Mouse (Mus musculus) layer of hippocampus, postnatal 36 days (tissue): ENCODE data around the gene 3110082I17Rik. TPM values are rescaled to one million over a fixed set of nuclear protein-coding genes. Genes with fewer than 3 reads are reported as not detected.
A peak's percentile ranks its signal among the peaks of the same experiment; 100 is the strongest.

ENCODE experiments used
- DNase-seq, 2 experiments: peaks; one replicate each; pipeline ENCODE4 v3.0.0; 2022
- microRNA-seq, 2 experiments: library from miRNA; unstranded; fragments of <30 nt; microRNA quantifications; one replicate each; pipeline ENCODE4 v1.2.0; 2021
- total RNA-seq, 2 experiments: library from RNA; stranded (reverse); gene quantifications; 2 replicates each; pipeline ENCODE4 v1.2.3; 2021

3110082I17Rik gene
- total RNA-seq, 2 experiments from 2014 or later = 15.2 to 15.7 TPM

DNA sequence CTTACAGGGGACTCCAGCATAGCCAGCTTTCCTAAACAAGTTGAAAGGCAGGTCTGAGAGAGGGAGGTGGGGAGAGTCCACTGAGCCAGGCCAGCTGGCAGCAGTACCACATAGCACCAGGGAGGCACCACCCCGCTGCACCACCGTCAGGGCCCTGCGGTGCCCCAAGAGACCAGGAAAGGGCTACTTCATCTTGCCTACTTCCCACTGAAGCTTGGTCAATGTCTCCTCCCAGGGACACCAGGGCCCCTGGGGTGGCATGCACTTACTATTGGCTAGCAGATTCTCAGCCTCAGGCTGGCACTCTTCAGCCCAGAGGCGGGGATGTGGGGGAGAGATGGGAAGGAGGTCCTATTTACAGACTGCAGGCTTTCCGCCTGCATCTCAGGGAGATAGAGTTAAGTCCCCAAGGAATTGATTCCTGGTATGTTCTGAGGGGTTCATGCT lies 136.3 kb downstream of the 3110082I17Rik start:
- DNase-seq = peak in 1 of 2 experiments; percentile 32

DNA sequence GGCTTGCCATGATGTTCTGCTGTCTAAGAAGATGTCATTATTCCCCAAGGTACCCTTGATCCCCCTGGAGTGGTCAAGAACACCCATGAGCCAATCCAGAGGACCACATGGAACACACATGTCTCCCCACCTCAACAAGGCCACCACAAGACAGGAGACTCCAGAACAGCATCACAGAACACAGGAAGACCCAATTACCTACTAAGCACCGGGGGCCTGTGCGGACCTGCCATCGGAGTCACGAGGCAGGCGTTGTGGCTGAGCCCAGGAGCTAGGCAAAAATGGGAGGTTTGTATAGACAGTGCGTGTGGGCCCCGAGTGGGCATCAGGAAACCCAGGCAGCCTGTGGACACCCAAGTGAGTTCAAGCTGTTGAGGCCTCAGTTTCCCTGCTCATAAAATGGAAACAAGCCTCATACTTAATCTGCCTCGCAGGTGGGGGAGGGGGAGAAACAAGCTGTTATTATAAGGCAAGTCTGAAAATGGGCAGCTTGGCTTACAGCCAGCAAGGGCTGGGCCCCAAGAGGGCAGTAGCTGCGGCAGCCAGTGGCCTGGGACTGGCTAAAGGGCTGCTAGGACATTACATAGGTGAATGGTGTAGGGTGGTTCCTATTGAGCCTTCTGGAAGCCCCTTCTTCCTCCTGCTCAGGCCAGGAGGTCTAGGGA lies 136.9 kb downstream of the 3110082I17Rik start:
- DNase-seq = no peak

DNA sequence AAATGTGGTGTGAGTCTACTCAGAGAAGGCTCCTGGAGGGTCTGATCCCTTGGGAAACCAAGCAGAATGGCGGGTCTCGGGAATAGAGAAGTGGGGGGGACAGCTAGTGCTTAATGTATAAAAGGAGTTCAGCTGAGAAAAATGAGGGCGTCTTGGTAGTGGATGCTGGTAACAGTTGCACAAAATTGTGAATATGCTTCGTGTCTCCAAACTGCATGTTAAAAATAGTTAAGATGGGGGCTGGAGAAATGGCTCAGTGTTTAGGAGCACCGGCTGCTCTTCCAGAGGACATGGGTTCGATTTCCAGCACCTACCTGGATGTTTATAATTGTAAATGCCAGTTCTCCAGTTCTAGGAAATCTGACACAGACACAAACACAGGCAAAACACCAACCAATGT lies 139.0 kb downstream of the 3110082I17Rik start:
- DNase-seq = no peak

DNA sequence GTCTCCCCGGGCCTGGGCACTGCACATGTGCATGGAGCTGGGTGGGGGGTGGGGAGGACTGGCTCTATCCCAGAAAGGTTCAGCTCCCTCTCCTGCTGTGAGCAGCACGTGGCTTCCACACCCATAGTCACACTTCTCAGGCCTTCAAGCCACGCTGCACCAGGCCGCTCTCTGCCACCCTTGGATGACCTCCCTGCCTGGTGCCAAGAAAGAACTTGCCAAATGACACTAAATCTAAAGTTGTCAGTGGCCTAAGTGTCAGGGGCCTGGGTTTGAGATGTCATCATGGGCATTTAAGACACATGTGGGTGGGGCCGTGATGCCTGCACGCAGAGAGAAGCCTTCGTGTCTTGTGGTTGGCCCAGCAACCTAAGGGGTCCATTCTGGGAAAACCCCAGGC lies 139.9 kb downstream of the 3110082I17Rik start:
- no peak for DNase-seq

DNA sequence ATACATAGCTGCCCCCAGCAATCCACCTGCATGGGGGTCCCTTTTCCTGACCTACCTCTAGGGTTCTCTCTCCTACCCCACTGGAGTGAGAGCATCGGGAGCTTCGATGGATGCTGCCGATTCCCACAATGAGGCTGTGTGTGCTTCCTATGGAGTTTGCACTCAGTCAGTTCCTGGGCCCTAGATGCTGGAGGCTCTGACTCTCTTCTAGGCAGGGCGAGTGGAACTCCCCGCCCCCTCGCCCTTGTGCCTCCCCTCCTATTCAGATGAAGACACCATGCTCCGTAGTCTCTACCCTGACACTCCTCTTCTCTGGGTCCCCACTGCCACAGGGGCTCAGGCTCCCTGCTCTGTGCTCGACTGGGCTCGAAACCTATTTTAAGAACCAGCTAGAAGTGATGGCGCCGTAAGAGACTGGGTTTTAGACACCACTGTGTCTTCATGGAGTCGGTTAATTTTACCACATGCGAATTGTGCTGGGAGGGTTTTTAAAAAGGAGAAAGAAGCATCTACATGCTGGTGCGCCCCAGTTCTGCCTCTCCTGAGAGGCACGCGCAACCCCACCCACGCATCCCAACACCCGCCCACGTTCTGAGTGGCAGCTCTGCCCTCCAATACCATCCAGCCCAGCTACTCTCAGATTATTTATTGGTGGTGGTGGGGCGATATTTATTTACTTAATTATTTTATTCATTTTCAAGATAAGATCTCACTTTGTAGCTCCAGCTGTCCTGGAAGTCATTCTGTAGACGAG lies 142.4 kb downstream of the 3110082I17Rik start:
- DNase-seq = peak; percentile 58 to 67

DNA sequence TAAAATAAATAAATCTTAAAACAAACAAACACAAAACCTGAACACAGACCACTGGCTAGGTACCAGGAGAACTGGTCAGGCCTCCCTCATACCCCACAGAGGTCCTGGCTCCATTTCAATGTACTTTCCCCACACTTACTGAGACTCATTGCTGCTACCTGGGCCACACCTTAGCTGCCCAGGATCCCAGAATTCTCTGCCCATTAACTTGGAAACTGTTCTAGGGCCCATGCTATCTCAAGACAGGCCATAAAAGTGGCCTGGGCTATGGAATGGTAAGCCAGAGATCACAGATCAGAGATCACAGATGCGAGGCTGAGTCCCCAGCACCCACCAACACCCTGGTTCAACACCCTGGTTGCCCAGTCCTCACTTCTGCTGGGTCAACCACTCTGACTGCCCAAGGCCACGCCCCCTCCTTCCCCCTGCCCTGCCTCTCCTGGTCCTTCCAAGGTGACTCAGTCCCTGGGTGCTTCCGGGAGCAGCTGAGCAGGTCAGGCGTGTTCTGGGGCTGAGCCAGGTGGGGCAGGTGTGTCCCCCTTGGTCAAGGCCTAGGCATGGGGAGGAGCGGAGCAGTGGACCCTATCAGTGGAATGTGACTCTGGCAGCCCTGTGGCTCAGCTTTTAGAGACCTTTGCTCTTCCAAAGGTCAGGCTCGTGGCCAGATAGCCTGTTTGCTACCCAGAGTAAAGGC lies 143.2 kb downstream of the 3110082I17Rik start:
- no peak for DNase-seq

DNA sequence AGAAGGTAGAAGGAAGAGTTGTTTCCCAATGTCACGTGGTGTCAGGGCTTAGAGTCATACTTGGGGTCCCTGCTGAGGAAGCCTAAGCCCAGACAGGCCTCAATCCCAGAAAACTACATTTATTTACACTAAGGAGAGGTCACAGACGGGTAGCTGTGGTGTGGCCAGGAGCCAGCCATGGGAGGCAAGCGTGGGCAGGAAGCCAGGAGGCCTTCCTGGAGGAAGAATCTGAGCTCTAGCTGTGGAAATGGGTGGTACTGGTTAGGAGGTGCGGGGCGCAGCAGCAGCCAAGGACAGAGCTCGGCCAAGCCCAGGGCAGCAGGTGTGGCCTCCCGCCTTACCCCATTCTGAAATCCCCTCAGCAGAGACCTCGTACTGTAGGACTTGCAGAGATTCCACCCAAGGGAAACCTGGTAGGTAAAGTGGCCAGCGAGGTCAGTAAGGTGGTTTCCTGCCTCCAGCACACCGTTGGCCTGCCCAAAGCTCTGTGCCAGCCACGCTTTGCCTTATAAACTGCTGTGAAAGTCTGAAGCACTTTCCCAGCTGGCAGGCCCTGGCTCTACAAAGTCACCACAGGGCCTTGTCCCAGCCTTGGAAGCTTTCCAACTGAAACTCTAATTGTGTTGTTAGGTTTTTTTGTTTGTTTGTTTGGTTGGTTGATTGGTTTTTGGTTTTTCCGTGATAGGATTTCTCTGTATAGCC lies 145.2 kb downstream of the 3110082I17Rik start:
- no peak for DNase-seq

DNA sequence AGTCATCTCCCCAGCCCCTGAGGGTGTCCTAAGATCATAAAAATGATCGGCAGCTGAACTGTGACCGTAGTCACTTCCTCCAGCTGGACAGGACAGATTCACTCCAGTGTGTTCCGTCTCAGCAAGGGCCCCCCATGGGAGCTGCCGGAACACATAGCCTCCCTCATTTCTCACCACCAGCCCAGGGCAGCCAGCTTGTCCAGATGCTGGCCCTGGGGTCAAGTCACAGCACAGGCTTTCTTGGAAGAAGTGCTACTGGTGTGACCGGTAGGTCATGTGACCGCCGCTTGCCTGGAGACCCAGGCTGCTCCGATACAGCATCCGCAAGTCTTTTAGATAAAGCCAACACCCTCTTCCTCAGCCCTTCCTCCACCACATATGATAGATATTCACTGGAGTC lies 146.8 kb downstream of the 3110082I17Rik start:
- no peak for DNase-seq

DNA sequence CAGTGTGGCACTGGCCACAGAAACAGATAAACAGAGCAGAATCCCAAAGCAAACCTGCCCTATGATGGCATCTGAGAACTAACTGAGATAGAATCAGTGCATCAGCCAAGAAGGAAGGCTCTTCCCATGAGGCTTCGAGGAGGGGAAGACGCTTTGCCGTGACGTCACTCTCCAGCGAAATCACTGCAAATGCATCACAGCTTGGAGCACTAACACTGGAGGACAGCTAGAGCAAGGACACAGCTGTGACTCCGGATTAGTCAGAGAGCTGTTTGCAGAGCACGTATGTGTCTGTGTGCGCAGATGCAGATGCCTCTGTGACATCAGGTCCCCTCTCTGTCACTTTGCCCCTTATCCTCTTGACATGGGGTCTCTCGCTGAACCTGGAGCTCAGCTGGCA lies 148.5 kb downstream of the 3110082I17Rik start:
- DNase-seq = no peak

DNA sequence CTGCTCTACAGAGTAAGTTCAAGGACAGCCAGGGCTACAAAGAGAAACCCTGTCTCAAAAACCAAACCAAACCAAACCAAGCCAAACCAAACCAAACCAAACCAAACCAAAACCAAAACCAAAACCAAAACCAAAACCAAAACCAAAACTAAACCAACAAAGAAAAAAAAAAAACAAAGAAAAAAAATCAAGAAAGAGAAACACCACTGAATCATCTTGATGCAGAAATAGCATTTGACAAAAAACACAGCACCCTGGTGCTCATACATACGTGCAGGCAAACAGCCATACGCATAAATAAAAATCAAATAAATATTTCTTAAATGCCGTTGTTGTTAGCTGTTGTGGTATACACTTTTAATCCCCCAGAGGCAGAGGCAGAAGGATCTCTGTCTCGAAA lies 149.8 kb downstream of the 3110082I17Rik start:
- no peak for DNase-seq

DNA sequence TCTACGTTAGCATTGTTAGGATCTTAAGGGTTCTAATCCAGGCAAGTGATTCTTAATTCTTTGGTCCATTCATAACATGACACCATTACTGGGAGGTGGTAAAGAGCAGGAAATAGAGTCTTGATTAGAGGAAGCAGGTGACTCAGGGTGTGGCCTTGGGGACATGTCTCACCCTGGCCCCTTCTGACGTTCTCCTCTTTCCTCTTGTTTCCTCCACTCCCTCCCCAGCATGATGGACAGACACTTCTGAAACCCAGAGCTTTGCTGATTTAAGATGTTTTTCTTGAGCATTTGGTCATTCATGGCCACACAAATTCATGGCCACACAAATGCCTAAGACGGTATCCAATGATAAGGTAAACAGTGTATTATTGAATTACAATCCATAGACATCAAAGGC lies 150.4 kb downstream of the 3110082I17Rik start:
- DNase-seq = no peak

Small RNA genes within 50 kb of the gene (microRNA-seq; reads per million reads assigned to microRNA genes)
- gene Mir339 = 190 to 299 reads per million in 2 experiments

Other genes with a start within 250 kb of the 3110082I17Rik start
- gene Get4, start 208.2 kb downstream of the 3110082I17Rik start, total RNA-seq = 10 to 100 TPM; 52.6 to 55.3 TPM
- gene Adap1, start 134.9 kb downstream of the 3110082I17Rik start, total RNA-seq = 100 to 1,000 TPM; 179 to 185 TPM
- 10 to 100 TPM; 68.6 to 76.3 TPM for gene Cox19, start 109.1 kb downstream of the 3110082I17Rik start, total RNA-seq
- not detected for gene Cyp2w1, start 107.9 kb downstream of the 3110082I17Rik start, total RNA-seq
- gene Gpr146, start 82.8 kb downstream of the 3110082I17Rik start, total RNA-seq = 10 to 100 TPM; 11.0 to 13.1 TPM
- gene C130050O18Rik, start 55.2 kb downstream of the 3110082I17Rik start, total RNA-seq = under 1 TPM in 1 of 2 experiments, not detected in 1; 0.20 TPM
- 1 to 10 TPM; 2.5 to 2.7 TPM for gene Gper1, start 37.4 kb downstream of the 3110082I17Rik start, total RNA-seq
- 10 to 100 TPM; 62.5 to 66.6 TPM for gene Zfand2a, start 24.0 kb upstream of the 3110082I17Rik start, total RNA-seq
- gene Uncx, start 83.0 kb upstream of the 3110082I17Rik start, total RNA-seq = under 1 TPM in 1 of 2 experiments, not detected in 1; 0.12 TPM